Mouse (Mus musculus): Measurements from ENCODE around the gene Ube2g1. TPM values are rescaled to one million over a fixed set of nuclear protein-coding genes. Genes with fewer than 3 reads are reported as not detected.
"Not testable (repeated sequence)": the region's sequence is repeated elsewhere in the genome, so short reads cannot be mapped to it uniquely, and the experiment has no call there.

Ube2g1 gene
- polyA plus RNA-seq, 1 experiment: 52.2 TPM

GRCm38 (mm10) chr11:72696368-72696971 lies 89.4 kb downstream of the Ube2g1 start:
- DNase-seq (ENCODE audit: low read depth): no peak
- TF ChIP-seq CTCF (IDR thresholded peaks at IDR 0.05; ENCODE audit: borderline replicate concordance, extremely low read depth, insufficient read depth, insufficient read length): no peak
- no peak for TF ChIP-seq POLR2A (IDR thresholded peaks at IDR 0.05; ENCODE audit: borderline replicate concordance, extremely low read depth, insufficient read depth, insufficient read length, poor library complexity, severe bottlenecking)

GRCm38 (mm10) chr11:72697323-72697722 lies 90.2 kb downstream of the Ube2g1 start:
- no peak for DNase-seq (ENCODE audit: low read depth)
- TF ChIP-seq CTCF (IDR thresholded peaks at IDR 0.05; ENCODE audit: borderline replicate concordance, extremely low read depth, insufficient read depth, insufficient read length): no peak
- TF ChIP-seq POLR2A (IDR thresholded peaks at IDR 0.05; ENCODE audit: borderline replicate concordance, extremely low read depth, insufficient read depth, insufficient read length, poor library complexity, severe bottlenecking): no peak

GRCm38 (mm10) chr11:72705111-72705510 lies 98.0 kb downstream of the Ube2g1 start:
- DNase-seq (ENCODE audit: low read depth): not testable (repeated sequence)

- DNase-seq (ENCODE audit: low read depth): no peak
- no peak for TF ChIP-seq POLR2A (IDR thresholded peaks at IDR 0.05; ENCODE audit: borderline replicate concordance, extremely low read depth, insufficient read depth, insufficient read length, poor library complexity, severe bottlenecking)
- TF ChIP-seq CTCF (IDR thresholded peaks at IDR 0.05; ENCODE audit: borderline replicate concordance, extremely low read depth, insufficient read depth, insufficient read length): no peak
These were observed 105.6 kb downstream of the Ube2g1 start for GRCm38 (mm10) chr11:72712721-72713120.

GRCm38 (mm10) chr11:72718161-72718560 lies 111.1 kb downstream of the Ube2g1 start:
- no peak for DNase-seq (ENCODE audit: low read depth)
- TF ChIP-seq POLR2A (IDR thresholded peaks at IDR 0.05; ENCODE audit: borderline replicate concordance, extremely low read depth, insufficient read depth, insufficient read length, poor library complexity, severe bottlenecking) (no peak), CTCF (IDR thresholded peaks at IDR 0.05; ENCODE audit: borderline replicate concordance, extremely low read depth, insufficient read depth, insufficient read length) (no peak)

GRCm38 (mm10) chr11:72723165-72723564 lies 116.1 kb downstream of the Ube2g1 start:
- no peak for TF ChIP-seq CTCF (IDR thresholded peaks at IDR 0.05; ENCODE audit: borderline replicate concordance, extremely low read depth, insufficient read depth, insufficient read length)
- TF ChIP-seq POLR2A (IDR thresholded peaks at IDR 0.05; ENCODE audit: borderline replicate concordance, extremely low read depth, insufficient read depth, insufficient read length, poor library complexity, severe bottlenecking): no peak
- no peak for DNase-seq (ENCODE audit: low read depth)

- TF ChIP-seq CTCF (IDR thresholded peaks at IDR 0.05; ENCODE audit: borderline replicate concordance, extremely low read depth, insufficient read depth, insufficient read length): peak; percentile 42; the same call in 1 of the 2 replicates
- no peak for TF ChIP-seq POLR2A (IDR thresholded peaks at IDR 0.05; ENCODE audit: borderline replicate concordance, extremely low read depth, insufficient read depth, insufficient read length, poor library complexity, severe bottlenecking)
These were observed 116.8 kb downstream of the Ube2g1 start for GRCm38 (mm10) chr11:72723871-72724270.

GRCm38 (mm10) chr11:72726023-72726422 lies 118.9 kb downstream of the Ube2g1 start:
- TF ChIP-seq POLR2A (IDR thresholded peaks at IDR 0.05; ENCODE audit: borderline replicate concordance, extremely low read depth, insufficient read depth, insufficient read length, poor library complexity, severe bottlenecking) (no peak), CTCF (IDR thresholded peaks at IDR 0.05; ENCODE audit: borderline replicate concordance, extremely low read depth, insufficient read depth, insufficient read length) (peak; percentile 38; the same call in 1 of the 2 replicates)
- peak; percentile 41 for DNase-seq (ENCODE audit: low read depth)

More at GRCm38 (mm10) chr11:72723871-72724270, 116.8 kb downstream of the Ube2g1 start:
- DNase-seq (ENCODE audit: low read depth): peak; percentile 53

GRCm38 (mm10) chr11:72733736-72734135 lies 126.7 kb downstream of the Ube2g1 start:
- DNase-seq (ENCODE audit: low read depth): no peak
- no peak for TF ChIP-seq POLR2A (IDR thresholded peaks at IDR 0.05; ENCODE audit: borderline replicate concordance, extremely low read depth, insufficient read depth, insufficient read length, poor library complexity, severe bottlenecking)
- no peak for TF ChIP-seq CTCF (IDR thresholded peaks at IDR 0.05; ENCODE audit: borderline replicate concordance, extremely low read depth, insufficient read depth, insufficient read length)

GRCm38 (mm10) chr11:72734840-72735518 lies 127.9 kb downstream of the Ube2g1 start:
- TF ChIP-seq POLR2A (IDR thresholded peaks at IDR 0.05; ENCODE audit: borderline replicate concordance, extremely low read depth, insufficient read depth, insufficient read length, poor library complexity, severe bottlenecking): no peak
- TF ChIP-seq CTCF (IDR thresholded peaks at IDR 0.05; ENCODE audit: borderline replicate concordance, extremely low read depth, insufficient read depth, insufficient read length): no peak
- DNase-seq (ENCODE audit: low read depth): peak; percentile 5

- DNase-seq (ENCODE audit: low read depth): no peak
- TF ChIP-seq CTCF (IDR thresholded peaks at IDR 0.05; ENCODE audit: borderline replicate concordance, extremely low read depth, insufficient read depth, insufficient read length) (no peak), POLR2A (IDR thresholded peaks at IDR 0.05; ENCODE audit: borderline replicate concordance, extremely low read depth, insufficient read depth, insufficient read length, poor library complexity, severe bottlenecking) (no peak)
These were observed 128.4 kb downstream of the Ube2g1 start for GRCm38 (mm10) chr11:72735519-72735860.

Other genes starting within 250 kb of the Ube2g1 start
- gene Tekt1, start 244.8 kb upstream of the Ube2g1 start, polyA plus RNA-seq (2012; rRNA removed): 2.7 and 4.1 TPM in 2 replicates
- gene Smtnl2, start 195.6 kb upstream of the Ube2g1 start, polyA plus RNA-seq (2012; rRNA removed): 2.1 and 3.4 TPM in 2 replicates
- 0.12 and 0.35 TPM in 2 replicates for gene Ggt6, start 171.8 kb upstream of the Ube2g1 start, polyA plus RNA-seq (2012; rRNA removed)
- 67.9 and 74.7 TPM in 2 replicates for gene Mybbp1a, start 165.9 kb upstream of the Ube2g1 start, polyA plus RNA-seq (2012; rRNA removed)
- gene Spns2, start 117.4 kb upstream of the Ube2g1 start, polyA plus RNA-seq (2012; rRNA removed): 46.0 and 49.0 TPM in 2 replicates
- 0.08 and 0.19 TPM in 2 replicates for gene Spns3, start 56.8 kb upstream of the Ube2g1 start, polyA plus RNA-seq (2012; rRNA removed)
- 44.7 and 50.3 TPM in 2 replicates for gene Ankfy1, start 82.7 kb downstream of the Ube2g1 start, polyA plus RNA-seq (2012; rRNA removed)
- gene Cyb5d2, start 188.9 kb downstream of the Ube2g1 start, polyA plus RNA-seq (2012; rRNA removed): 5.6 and 5.7 TPM in 2 replicates
- gene Zzef1, start 188.9 kb downstream of the Ube2g1 start, polyA plus RNA-seq (2012; rRNA removed): 28.4 and 38.1 TPM in 2 replicates